Mouse (Mus musculus) Patski (cell line): Measurements from ENCODE around the gene Cggbp1. TPM values are rescaled to one million over a fixed set of nuclear protein-coding genes. Genes with fewer than 3 reads are reported as not detected.

ENCODE experiments used
- ATAC-seq: fragments of 100-300 bp; one replicate; pipeline ENCODE4 v1.8.0; 2021
- CTCF ChIA-PET: fragments of 350-600 bp; sonication (Branson Sonifier 250); formaldehyde crosslinking; loops from one replicate; lab custom pipeline; 2022; ENCODE audit warnings: inconsistent platforms; lab: Charles Lee
- POLR2A ChIA-PET: fragments of 350-600 bp; sonication (Branson Sonifier 250); formaldehyde crosslinking; loops from one replicate; lab custom pipeline; 2022; ENCODE audit warnings: antibody characterized with exemption, inconsistent platforms; lab: Charles Lee
- DNase-seq: peaks from one replicate; pipeline ENCODE4 v3.0.0-alpha.2; 2011; ENCODE audit warnings: low read depth, low spot score
- H3K27me3 ChIP-seq: fragments of 371-371 bp; one replicate; pipeline ENCODE4 v1.5.1; 2021
- CTCF ChIP-seq: fragments of 100-300 bp; IDR thresholded peaks from one replicate; pipeline ENCODE4 v1.5.1; 2021
- in situ Hi-C: fragments of 300-500 bp; cut with MboI; formaldehyde crosslinking; loops from 3 replicates; pipeline ENCODE4 v1.11.1; 2018; ENCODE audit warnings: low pct_unique_long_range_greater_than_20kb, mixed read lengths
- polyA plus RNA-seq: library from polyadenylated mRNA; unstranded; gene quantifications from one replicate; pipeline ENCODE4 v1.2.3, GENCODE M21; 2021

The Cggbp1 gene
- polyA plus RNA-seq, 1 experiment from 2014 or later, result 55.2 TPM

DNA sequence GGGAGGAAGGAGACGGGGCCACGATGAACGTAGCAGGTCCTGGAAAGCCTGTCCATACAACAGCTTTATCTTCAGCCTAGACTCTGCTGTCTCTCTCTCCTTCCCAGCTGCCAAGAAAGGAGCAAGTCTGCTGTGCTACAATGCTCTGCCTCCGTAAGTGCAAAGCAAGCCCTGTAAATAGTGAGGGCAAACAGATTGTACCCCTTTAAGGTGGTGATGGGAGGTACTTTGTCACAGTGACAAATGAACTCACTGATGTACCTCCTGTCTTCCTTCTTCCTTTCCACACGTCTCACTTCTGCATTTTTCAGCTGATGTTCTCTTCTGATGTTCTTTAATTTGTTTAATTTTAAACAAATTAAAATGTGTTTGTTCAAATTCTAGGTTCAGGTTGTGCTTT lies 32.1 kb downstream of the Cggbp1 start:
- no peak for TF ChIP-seq CTCF
- ChIA-PET CTCF (no interaction called here), POLR2A (no interaction called here)
- DNase-seq (no peak), ATAC-seq (no peak)
- in situ Hi-C loops, result no loop called here
- no peaks in the 10 kb centered on the region for H3K27me3 ChIP-seq

GRCm38 (mm10) chr16:64884420-64884838 lies 32.6 kb downstream of the Cggbp1 start:
- in situ Hi-C loops, result no loop called here

DNA sequence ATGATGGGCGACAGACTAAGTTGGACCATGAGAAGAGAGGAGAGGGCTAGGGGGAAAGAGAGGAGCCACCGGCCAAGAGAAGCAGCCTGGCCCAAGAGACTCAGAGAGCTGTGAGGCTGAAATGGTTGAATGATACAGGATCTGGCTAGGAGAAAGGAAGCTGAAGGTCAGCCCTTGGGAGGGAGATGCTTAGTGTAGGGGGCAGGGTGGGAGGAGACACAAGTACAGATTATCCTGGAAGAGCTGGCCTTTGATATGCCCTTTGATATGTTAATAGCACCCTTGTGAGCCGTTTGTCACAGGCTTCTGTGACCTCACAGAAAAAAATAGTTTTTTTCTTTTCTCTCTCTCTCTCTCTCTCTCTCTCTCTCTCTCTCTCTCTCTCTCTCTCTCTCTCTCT lies 33.3 kb downstream of the Cggbp1 start:
- DNase-seq (no peak), ATAC-seq (no peak)
- CTCF ChIA-PET, result no interaction called here
- no peaks in the 10 kb centered on the region for H3K27me3 ChIP-seq
- POLR2A ChIA-PET, result no interaction called here
- in situ Hi-C loops, result no loop called here
- no peak for TF ChIP-seq CTCF

More at GRCm38 (mm10) chr16:64884420-64884838, 32.6 kb downstream of the Cggbp1 start:
- POLR2A ChIA-PET, result no interaction called here
- no peak for TF ChIP-seq CTCF
- peak; percentile 74 for ATAC-seq
- CTCF ChIA-PET, result interaction anchor here (0.8 kb wide), 1 partner anchor 10 kb away, joined by 3 read pairs; no protein-coding TSS in a partner anchor
- no peaks in the 10 kb centered on the region for H3K27me3 ChIP-seq
- no peak for DNase-seq

DNA sequence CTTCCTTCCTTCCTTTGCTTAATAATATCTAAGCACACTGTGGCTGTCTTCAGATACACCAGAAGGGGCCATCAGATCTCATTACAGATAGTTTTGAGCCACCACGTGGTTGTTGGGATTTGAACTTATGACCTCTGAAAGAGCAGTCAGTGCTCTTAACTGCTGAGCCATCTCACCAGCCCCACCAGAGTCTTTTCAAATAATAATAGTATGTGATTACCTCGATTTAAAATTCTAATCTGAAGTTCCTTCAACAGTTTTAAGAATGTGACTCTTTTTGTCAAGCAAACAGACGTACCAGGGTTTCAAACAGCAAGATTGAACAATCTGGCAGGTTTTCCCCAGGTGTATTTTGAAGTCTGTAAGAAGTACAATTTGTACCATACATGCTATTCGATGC lies 33.8 kb downstream of the Cggbp1 start:
- H3K27me3 ChIP-seq, result no peaks in the 10 kb centered on the region
- no peak for ATAC-seq
- ChIA-PET CTCF (no interaction called here), POLR2A (no interaction called here)
- in situ Hi-C loops, result no loop called here
- DNase-seq, result no peak
- no peak for TF ChIP-seq CTCF

- CTCF ChIA-PET, result no interaction called here
- POLR2A ChIA-PET, result no interaction called here
- in situ Hi-C loops, result no loop called here
These were observed 37.7 kb downstream of the Cggbp1 start for GRCm38 (mm10) chr16:64889496-64889895.

DNA sequence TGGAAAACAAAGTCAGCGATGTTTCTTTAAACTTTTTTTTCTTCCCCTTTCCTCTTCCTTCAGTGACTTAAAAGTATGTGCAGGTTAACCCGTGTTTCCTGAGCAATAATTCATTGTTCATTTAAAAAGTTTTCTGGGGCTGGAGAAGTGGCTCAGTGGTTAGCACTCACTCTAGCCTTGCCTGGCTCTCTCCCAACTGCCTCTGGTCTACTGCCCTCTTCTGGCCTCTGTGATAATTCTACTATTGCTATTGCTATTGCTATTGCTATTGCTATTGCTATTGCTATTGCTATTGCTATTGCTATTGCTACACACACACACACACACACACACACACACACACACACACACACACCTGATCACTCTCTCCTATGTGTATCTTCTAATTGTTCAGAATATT lies 47.3 kb downstream of the Cggbp1 start:
- DNase-seq (no peak), ATAC-seq (no peak)
- H3K27me3 ChIP-seq, result peaks cover 2% of the 10 kb centered on the region
- peak; percentile 28 for TF ChIP-seq CTCF
- POLR2A ChIA-PET, result interaction anchor here (0.7 kb wide), 1 partner anchor 119 kb away, joined by 6 read pairs; no protein-coding TSS in a partner anchor
- in situ Hi-C loops, result no loop called here
- CTCF ChIA-PET, result interaction anchor here (1.0 to 1.1 kb wide), 2 partner anchors 12 to 46 kb away, joined by 3 read pairs; no protein-coding TSS in a partner anchor

More at GRCm38 (mm10) chr16:64889496-64889895, 37.7 kb downstream of the Cggbp1 start:
- no peaks in the 10 kb centered on the region for H3K27me3 ChIP-seq
- no peak for ATAC-seq
- no peak for DNase-seq
- TF ChIP-seq CTCF, result no peak

DNA sequence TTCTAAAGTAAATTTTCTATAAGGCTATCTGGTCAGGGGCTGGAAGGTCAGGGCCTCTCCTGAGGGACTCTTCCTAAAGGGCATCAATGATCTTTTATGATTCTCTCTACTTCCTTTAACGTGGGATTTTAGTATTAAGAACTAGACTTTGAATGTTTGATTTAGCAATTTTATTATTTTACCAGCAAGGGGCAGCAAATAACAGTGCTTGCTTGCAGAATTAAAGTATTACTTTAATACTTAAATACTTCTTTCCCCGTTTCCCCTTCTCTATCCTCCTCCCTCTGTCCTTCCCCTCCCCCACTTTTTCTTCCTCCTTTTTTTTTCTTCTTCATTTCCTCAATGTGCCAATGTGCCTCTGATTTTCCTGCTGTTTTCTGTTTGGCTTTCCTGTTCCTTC lies 51.5 kb downstream of the Cggbp1 start:
- no peaks in the 10 kb centered on the region for H3K27me3 ChIP-seq
- DNase-seq, result no peak
- ChIA-PET POLR2A (interaction anchor here (0.5 kb wide), 1 partner anchor 464 kb away, joined by 8 read pairs; no protein-coding TSS in a partner anchor), CTCF (no interaction called here)
- in situ Hi-C loops, result loop anchor here (10.0 kb wide), 1 partner anchor 591 kb away; no protein-coding TSS in a partner anchor
- TF ChIP-seq CTCF, result peak; percentile 17
- ATAC-seq, result no peak

DNA sequence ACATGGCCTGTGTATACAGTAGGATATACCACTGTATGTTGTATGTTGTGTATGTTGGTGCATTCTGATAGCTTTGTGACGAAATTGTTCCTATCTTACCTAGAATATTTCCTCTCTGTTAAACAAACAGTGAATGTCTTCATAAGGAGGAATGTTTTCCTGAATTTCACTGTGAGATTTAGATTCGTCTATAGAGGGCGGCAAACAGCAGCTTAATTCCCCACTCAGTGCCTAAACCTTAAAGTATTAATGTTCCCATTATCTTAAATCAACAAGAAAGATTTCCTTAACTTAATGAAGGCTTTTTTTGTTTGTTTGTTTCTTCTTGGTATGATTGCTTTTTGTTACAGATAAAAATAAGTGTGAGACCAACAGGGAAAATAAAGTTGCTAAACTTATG lies 55.3 kb downstream of the Cggbp1 start:
- in situ Hi-C loops, result loop anchor here (10.0 kb wide), 1 partner anchor 588 kb away; no protein-coding TSS in a partner anchor
- POLR2A ChIA-PET, result no interaction called here
- CTCF ChIA-PET, result interaction anchor here (1.1 to 1.6 kb wide), 5 partner anchors 9 to 590 kb away, joined by 3 to 6 read pairs (median 4); no protein-coding TSS in a partner anchor
- peak; percentile 27 for TF ChIP-seq CTCF
- DNase-seq (no peak), ATAC-seq (no peak)
- peaks cover 4% of the 10 kb centered on the region for H3K27me3 ChIP-seq

- DNase-seq (no peak), ATAC-seq (no peak)
- in situ Hi-C loops, result loop anchor here (10.0 kb wide), 1 partner anchor 586 kb away; no protein-coding TSS in a partner anchor
- no peak for TF ChIP-seq CTCF
- ChIA-PET CTCF (interaction anchor here (1.2 kb wide), 1 partner anchor 249 kb away, joined by 3 read pairs; no protein-coding TSS in a partner anchor), POLR2A (no interaction called here)
- peaks cover 4% of the 10 kb centered on the region for H3K27me3 ChIP-seq
These were observed 57.0 kb downstream of the Cggbp1 start for GRCm38 (mm10) chr16:64908747-64909146.

Other genes with a start within 250 kb of the Cggbp1 start
- not detected for gene Csnka2ip, start 249.6 kb upstream of the Cggbp1 start, polyA plus RNA-seq
- 25.8 TPM for gene 4930453N24Rik, start 80.8 kb upstream of the Cggbp1 start, polyA plus RNA-seq
- gene Zfp654, start 344 bp upstream of the Cggbp1 start, polyA plus RNA-seq, result 9.9 TPM